ENCODE assay signal across 24 mouse cellular contexts in the genomic region with DNA sequence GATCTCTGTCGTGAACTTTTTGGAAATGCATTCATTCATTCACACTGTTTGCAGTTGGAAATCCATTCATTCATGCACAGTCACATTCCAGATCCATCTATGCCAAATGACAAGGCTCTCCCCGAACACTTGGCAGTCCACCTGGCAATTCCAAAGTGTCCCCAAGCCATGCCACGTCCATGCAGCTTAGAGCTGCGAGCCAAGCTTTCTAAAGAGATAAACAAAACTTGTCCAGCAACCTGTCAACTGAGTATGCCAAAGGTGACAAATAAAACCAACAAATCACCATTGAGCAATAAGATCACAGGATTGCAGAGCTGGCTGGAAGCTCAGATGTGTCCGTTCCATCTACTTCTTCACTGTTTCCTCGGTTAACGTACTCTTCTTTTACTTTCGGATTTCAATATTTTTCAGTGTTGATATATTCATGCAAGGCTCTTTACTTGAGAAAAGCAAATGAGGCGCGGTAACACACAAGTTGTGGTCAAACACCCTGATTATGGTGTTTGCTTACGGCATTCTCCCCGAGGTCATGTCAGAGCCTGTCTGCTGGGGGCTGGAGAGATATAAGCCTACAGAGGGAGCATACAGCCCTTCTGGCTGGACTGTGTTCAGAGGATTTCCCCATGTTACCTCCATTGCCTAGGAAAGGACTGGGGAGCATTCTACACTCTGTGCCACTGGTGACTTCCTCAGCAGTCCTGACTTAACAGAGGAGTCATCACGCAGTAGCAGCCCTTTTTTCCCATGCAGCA.
A peak's percentile ranks its signal among the peaks of the same experiment; 100 is the strongest.
DNase-seq lines count a peak whose midpoint lies in the region; ATAC-seq and TF ChIP-seq lines count a peak whose summit lies in the region.
"Had no signal": no experiment of that assay in that cellular context is flagged by ENCODE, and none has a peak within 500 bp of the region (broad histone marks: within the 10 kb centered on the region; RNA-seq: fewer than 3 reads in every experiment).

No protein-coding gene starts in this region.

- H3K27me3 ChIP-seq in heart, embryonic 10.5 days (ENCODE audit: insufficient read depth, poor library complexity, severe bottlenecking): no peaks in the 10 kb centered on the region
- H3K27me3 ChIP-seq in stomach, postnatal 0 days (ENCODE audit: control insufficient read depth, insufficient read depth, low read length): no peaks in the 10 kb centered on the region
- H3K27me3 ChIP-seq: forebrain, embryonic 12.5 days; hindbrain, embryonic 13.5 days had no signal

- H3K9ac ChIP-seq in stomach, postnatal 0 days (ENCODE audit: low read length): no peak overlapping the region
- H3K9ac ChIP-seq: forebrain, embryonic 12.5 days; hindbrain, embryonic 13.5 days; lung, embryonic 14.5 days had no signal

- no peak overlapping the region for H3K27ac ChIP-seq in heart, embryonic 10.5 days
- peak overlapping the region; percentile 61 for H3K27ac ChIP-seq in stomach, postnatal 0 days (replicated peaks)
- H3K27ac ChIP-seq: forebrain, embryonic 12.5 days; hindbrain, embryonic 13.5 days; macrophage; midbrain, embryonic 10.5 days had no signal

- peak; percentile 71 for ATAC-seq in stomach, postnatal 0 days (ENCODE audit: low FRiP score, low TSS enrichment)
- ATAC-seq: activated CD4-positive, CD25-positive, alpha-beta regulatory T cell, adult 4 months; CD4-positive, CD25-positive, alpha-beta regulatory T cell, adult 4 months; inflammation-experienced regulatory T-cells, adult 6 months had no signal

- no peaks in the 10 kb centered on the region for H3K9me3 ChIP-seq in heart, embryonic 10.5 days
- H3K9me3 ChIP-seq in stomach, postnatal 0 days (ENCODE audit: control insufficient read depth, low read length): no peaks in the 10 kb centered on the region
- H3K9me3 ChIP-seq: forebrain, embryonic 12.5 days; hindbrain, embryonic 13.5 days; midbrain, embryonic 10.5 days had no signal

- TF ChIP-seq EP300 in stomach, postnatal 0 days (optimal IDR thresholded peaks at IDR 0.05): no peak

- no peak overlapping the region for H3K4me3 ChIP-seq in heart, embryonic 10.5 days
- H3K4me3 ChIP-seq in stomach, postnatal 0 days (ENCODE audit: low read depth, low read length): 0 out of 2 replicates have a peak overlapping the region, but pooled peaks have one; percentile 2
- H3K4me3 ChIP-seq: forebrain, embryonic 12.5 days; hindbrain, embryonic 13.5 days; midbrain, embryonic 10.5 days had no signal

- WGBS in heart, embryonic 10.5 days: 88% methylated on average over 13 of the region's 13 CpGs
- 57% methylated on average over 13 of the region's 13 CpGs for WGBS in stomach, postnatal 0 days

- H3K4me2 ChIP-seq in stomach, postnatal 0 days (replicated peaks; ENCODE audit: low read depth): peak overlapping the region; percentile 23; the same call in 1 of the 2 replicates
- H3K4me2 ChIP-seq: forebrain, embryonic 12.5 days; hindbrain, embryonic 13.5 days; lung, embryonic 14.5 days had no signal

- no peaks in the 10 kb centered on the region for H3K36me3 ChIP-seq in heart, embryonic 10.5 days
- H3K36me3 ChIP-seq in stomach, postnatal 0 days (ENCODE audit: control insufficient read depth, insufficient read depth, low read length): no peaks in the 10 kb centered on the region
- H3K36me3 ChIP-seq: forebrain, embryonic 12.5 days; G1E; hindbrain, embryonic 13.5 days; midbrain, embryonic 10.5 days had no signal

- no peak for TF ChIP-seq CTCF in stomach, postnatal 0 days (IDR thresholded peaks at IDR 0.05; ENCODE audit: low read depth)

- H3K4me1 ChIP-seq in heart, embryonic 10.5 days: no peaks in the 10 kb centered on the region
- H3K4me1 ChIP-seq in stomach, postnatal 0 days (replicated peaks; ENCODE audit: control insufficient read depth, insufficient read depth): no peaks in the 10 kb centered on the region
- H3K4me1 ChIP-seq: forebrain, embryonic 12.5 days; hindbrain, embryonic 13.5 days; midbrain, embryonic 10.5 days had no signal

- DNase-seq in adrenal gland, postnatal 10 days: peak; percentile 49
- no peak for DNase-seq in adrenal gland, postnatal 4 days (ENCODE audit: low spot score in 2 of 2)
- DNase-seq in heart, adult 18-20 months: peak; percentile 36 to 57
- no peak for DNase-seq in heart, embryonic 10.5 days (ENCODE audit: low spot score)
- DNase-seq in lung, postnatal 36 days: peak; percentile 17
- DNase-seq in lung, postnatal 25 days (ENCODE audit: low spot score): no peak
- DNase-seq in stomach, postnatal 0 days (ENCODE audit: low spot score): peak; percentile 27
- no peak for DNase-seq in ovary, postnatal 10 days (ENCODE audit: low spot score)
- DNase-seq: cerebellum, adult 11-12 months; gastrocnemius, postnatal 14 days; kidney, adult 8-10 months; kidney, postnatal 36 days; liver; lung, embryonic 14.5 days; retina, postnatal 1 day; right cerebral cortex, postnatal 4 days had no signal

Comparison
In these comparisons a context has a peak if more than half of its experiments do, and no peak if none do; other contexts are left out.
1. DNase-seq: peak in adrenal gland, postnatal 10 days (single experiment), heart, adult 18-20 months (2 of 2), lung, postnatal 36 days (single experiment) and stomach, postnatal 0 days (single experiment); none in adrenal gland, postnatal 4 days (0 of 2), heart, embryonic 10.5 days (single experiment), lung, postnatal 25 days (single experiment) and ovary, postnatal 10 days (single experiment).